Mouse (Mus musculus) embryonic facial prominence, embryonic 13.5 days (tissue): Measurements from ENCODE around the gene Limk2. TPM values are rescaled to one million over a fixed set of nuclear protein-coding genes. Genes with fewer than 3 reads are reported as not detected.

ENCODE experiments used
- ATAC-seq: fragments of 200-750 bp; cut with Nextera tagmentation; 2 replicates; pipeline ENCODE4 v1.8.0; 2017; ENCODE audit warnings: low read depth; ENCODE audit not compliant: insufficient number of reproducible peaks, insufficient read depth, low FRiP score, low TSS enrichment
- H3K27ac ChIP-seq: fragments of 300-500 bp; sonication (generic); 2 replicates; pipeline ENCODE4 v1.5.1; 2015; ENCODE audit warnings: moderate library complexity, mild to moderate bottlenecking, inconsistent platforms
- H3K27me3 ChIP-seq: fragments of 300-500 bp; sonication (generic); 2 replicates; pipeline ENCODE4 v1.6.1; 2015; ENCODE audit warnings: mild to moderate bottlenecking, inconsistent platforms
- H3K36me3 ChIP-seq: fragments of 300-500 bp; sonication (generic); 2 replicates; pipeline ENCODE4 v1.6.1; 2015; ENCODE audit warnings: mild to moderate bottlenecking, inconsistent platforms
- H3K4me1 ChIP-seq: fragments of 300-500 bp; sonication (generic); 2 replicates; pipeline ENCODE4 v1.6.1; 2015; ENCODE audit warnings: inconsistent platforms
- H3K4me2 ChIP-seq: fragments of 300-500 bp; sonication (generic); 2 replicates; pipeline ENCODE4 v1.6.1; 2015; ENCODE audit warnings: moderate library complexity, mild to moderate bottlenecking, inconsistent platforms
- H3K4me3 ChIP-seq: fragments of 300-500 bp; sonication (generic); 2 replicates; pipeline ENCODE4 v1.5.1; 2015; ENCODE audit warnings: mild to moderate bottlenecking, inconsistent platforms
- H3K9ac ChIP-seq: fragments of 300-500 bp; sonication (generic); 2 replicates; pipeline ENCODE4 v1.6.1; 2015; ENCODE audit warnings: mild to moderate bottlenecking, inconsistent platforms
- H3K9me3 ChIP-seq: fragments of 300-500 bp; sonication (generic); 2 replicates; pipeline ENCODE4 v1.6.1; 2016; ENCODE audit warnings: inconsistent platforms
- WGBS: fragments of 180-500 bp; shearing (Covaris S2); methylation state at CpG from one replicate; pipeline ENCODE4 v1.1.7; 2015; ENCODE audit warnings: mixed read lengths; 5-methylcytosine and 5-hydroxymethylcytosine counted together
- polyA plus RNA-seq: library from polyadenylated mRNA; unstranded; fragments of >200 nt; fragmentation: Nextera tagmentation; extraction: Ambion mirVana; gene quantifications from 2 replicates; pipeline ENCODE4 v1.2.1, GENCODE M21; 2015

Limk2 gene
- polyA plus RNA-seq, 1 experiment from 2014 or later, result 80.5 TPM

- Histone ChIP-seq H3K4me1 (peaks cover 16% of the 10 kb centered on the region), H3K9ac (peak overlapping the region; percentile 83), H3K4me2 (peak overlapping the region; percentile 82), H3K36me3 (0 out of 2 replicates have a peak, but pooled peaks cover 3% of the 10 kb centered on the region), H3K27ac (0 out of 2 replicates have a peak overlapping the region, but pooled peaks have one; percentile 11), H3K27me3 (no peaks in the 10 kb centered on the region), H3K4me3 (peak overlapping the region; percentile 76), H3K9me3 (no peaks in the 10 kb centered on the region)
- no peak for ATAC-seq
- WGBS, result 5% methylated on average over 34 of the region's 34 CpGs
These were observed 625 bp downstream of the Limk2 start for GRCm38 (mm10) chr11:3408131-3408996.

GRCm38 (mm10) chr11:3404287-3405047 is 4.5 kb downstream of the Limk2 start:
- H3K36me3 ChIP-seq, result 0 out of 2 replicates have a peak, but pooled peaks cover 3% of the 10 kb centered on the region
- H3K4me2 ChIP-seq, result no peak overlapping the region
- no peaks in the 10 kb centered on the region for H3K27me3 ChIP-seq
- H3K9ac ChIP-seq, result no peak overlapping the region
- H3K4me1 ChIP-seq, result peaks cover 16% of the 10 kb centered on the region
- 84% methylated on average over 7 of the region's 7 CpGs for WGBS
- H3K4me3 ChIP-seq, result no peak overlapping the region
- H3K27ac ChIP-seq, result no peak overlapping the region
- no peaks in the 10 kb centered on the region for H3K9me3 ChIP-seq
- no peak for ATAC-seq

GRCm38 (mm10) chr11:3403024-3403423 is 6.0 kb downstream of the Limk2 start:
- H3K27ac ChIP-seq, result no peak overlapping the region
- H3K4me2 ChIP-seq, result no peak overlapping the region
- 0 out of 2 replicates have a peak, but pooled peaks cover 3% of the 10 kb centered on the region for H3K36me3 ChIP-seq
- no peak overlapping the region for H3K4me3 ChIP-seq
- H3K4me1 ChIP-seq, result peaks cover 11% of the 10 kb centered on the region
- H3K9me3 ChIP-seq, result no peaks in the 10 kb centered on the region
- H3K27me3 ChIP-seq, result no peaks in the 10 kb centered on the region
- WGBS, result 82% methylated on average over 3 of the region's 3 CpGs
- no peak for ATAC-seq
- H3K9ac ChIP-seq, result no peak overlapping the region

- no peak overlapping the region for H3K4me2 ChIP-seq
These were observed 10.7 kb downstream of the Limk2 start for GRCm38 (mm10) chr11:3398318-3398717.

GRCm38 (mm10) chr11:3396562-3396961 is 12.4 kb downstream of the Limk2 start:
- Histone ChIP-seq H3K27me3 (no peaks in the 10 kb centered on the region), H3K4me3 (no peak overlapping the region), H3K4me1 (peaks cover 17% of the 10 kb centered on the region), H3K9me3 (no peaks in the 10 kb centered on the region), H3K4me2 (no peak overlapping the region), H3K36me3 (peaks cover 14% of the 10 kb centered on the region; the same call in 1 of the 2 replicates), H3K27ac (no peak overlapping the region), H3K9ac (no peak overlapping the region)
- 81% methylated on average over 8 of the region's 8 CpGs for WGBS
- ATAC-seq, result no peak

More at GRCm38 (mm10) chr11:3398318-3398717, 10.7 kb downstream of the Limk2 start:
- Histone ChIP-seq H3K4me3 (no peak overlapping the region), H3K4me1 (peaks cover 12% of the 10 kb centered on the region), H3K9ac (no peak overlapping the region), H3K36me3 (peaks cover 10% of the 10 kb centered on the region; the same call in 1 of the 2 replicates), H3K27me3 (no peaks in the 10 kb centered on the region), H3K9me3 (no peaks in the 10 kb centered on the region), H3K27ac (no peak overlapping the region)
- ATAC-seq, result no peak
- 82% methylated on average over 1 of the region's 1 CpGs for WGBS

GRCm38 (mm10) chr11:3396091-3396490 is 12.9 kb downstream of the Limk2 start:
- H3K4me1 ChIP-seq, result peaks cover 17% of the 10 kb centered on the region
- H3K4me2 ChIP-seq, result no peak overlapping the region
- 90% methylated on average over 3 of the region's 3 CpGs for WGBS
- no peaks in the 10 kb centered on the region for H3K9me3 ChIP-seq
- H3K4me3 ChIP-seq, result no peak overlapping the region
- peaks cover 18% of the 10 kb centered on the region; the same call in 1 of the 2 replicates for H3K36me3 ChIP-seq
- no peaks in the 10 kb centered on the region for H3K27me3 ChIP-seq
- H3K9ac ChIP-seq, result no peak overlapping the region
- ATAC-seq, result no peak
- no peak overlapping the region for H3K27ac ChIP-seq

DNA sequence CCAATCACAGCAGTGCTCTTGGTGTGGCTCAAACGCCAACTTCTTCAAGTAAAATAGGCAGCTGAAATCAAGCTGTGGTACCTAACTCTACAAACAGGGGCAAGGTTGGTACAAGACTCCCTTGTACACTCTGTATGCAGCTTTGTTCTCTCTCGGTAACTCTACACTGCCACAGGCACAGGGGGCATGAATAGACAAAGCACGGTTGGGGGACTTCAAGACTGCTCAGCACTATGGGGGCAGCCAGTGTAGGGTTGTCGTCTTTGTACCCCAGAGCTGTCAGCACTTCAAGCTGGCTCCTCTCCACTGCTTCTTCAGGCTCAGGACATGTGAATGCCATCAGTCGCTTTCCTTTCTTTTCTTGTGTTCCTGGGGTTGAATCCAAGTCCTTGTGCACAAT is 14.5 kb downstream of the Limk2 start:
- Histone ChIP-seq H3K4me1 (peaks cover 17% of the 10 kb centered on the region), H3K36me3 (peaks cover 20% of the 10 kb centered on the region; the same call in 1 of the 2 replicates), H3K9ac (no peak overlapping the region), H3K27ac (peak overlapping the region; percentile 52), H3K4me2 (no peak overlapping the region), H3K4me3 (no peak overlapping the region), H3K27me3 (no peaks in the 10 kb centered on the region), H3K9me3 (no peaks in the 10 kb centered on the region)
- WGBS, result 29% methylated on average over 5 of the region's 5 CpGs
- ATAC-seq, result no peak

GRCm38 (mm10) chr11:3392526-3392925 is 16.5 kb downstream of the Limk2 start:
- ATAC-seq, result no peak
- WGBS, result 78% methylated on average over 8 of the region's 8 CpGs

GRCm38 (mm10) chr11:3390789-3391188 is 18.2 kb downstream of the Limk2 start:
- H3K9me3 ChIP-seq, result no peaks in the 10 kb centered on the region
- no peak overlapping the region for H3K27ac ChIP-seq
- H3K27me3 ChIP-seq, result no peaks in the 10 kb centered on the region
- H3K4me1 ChIP-seq, result peaks cover 20% of the 10 kb centered on the region
- no peak overlapping the region for H3K9ac ChIP-seq
- no peak overlapping the region for H3K4me2 ChIP-seq
- no peak for ATAC-seq
- no peak overlapping the region for H3K4me3 ChIP-seq
- 85% methylated on average over 5 of the region's 5 CpGs for WGBS
- H3K36me3 ChIP-seq, result peaks cover 21% of the 10 kb centered on the region

More at GRCm38 (mm10) chr11:3392526-3392925, 16.5 kb downstream of the Limk2 start:
- Histone ChIP-seq H3K4me1 (peaks cover 17% of the 10 kb centered on the region), H3K27me3 (no peaks in the 10 kb centered on the region), H3K9ac (no peak overlapping the region), H3K27ac (no peak overlapping the region), H3K36me3 (peaks cover 25% of the 10 kb centered on the region), H3K9me3 (no peaks in the 10 kb centered on the region), H3K4me2 (no peak overlapping the region), H3K4me3 (no peak overlapping the region)

DNA sequence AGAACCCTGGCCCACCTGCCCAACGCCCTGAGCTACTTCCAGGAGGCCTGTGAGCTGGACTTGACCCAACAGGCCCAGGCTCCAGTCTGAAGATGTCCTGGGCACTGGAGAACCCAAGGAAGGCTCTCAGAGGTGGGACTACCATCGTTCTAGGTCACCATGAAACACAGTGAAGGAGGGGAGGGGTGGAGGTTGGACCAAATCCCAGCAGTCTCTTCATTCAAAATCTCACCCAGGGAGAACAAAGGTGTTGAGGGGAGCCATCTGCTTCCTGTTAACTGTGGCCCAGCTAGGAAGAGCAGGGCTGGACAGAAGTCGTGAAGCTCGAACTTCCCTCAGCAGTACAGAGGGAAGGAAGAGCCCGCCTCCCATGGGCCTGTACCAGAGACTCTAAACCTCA is 19.0 kb downstream of the Limk2 start:
- Histone ChIP-seq H3K9ac (no peak overlapping the region), H3K27me3 (no peaks in the 10 kb centered on the region), H3K27ac (no peak overlapping the region), H3K4me2 (no peak overlapping the region), H3K9me3 (no peaks in the 10 kb centered on the region), H3K4me1 (peaks cover 20% of the 10 kb centered on the region), H3K4me3 (no peak overlapping the region), H3K36me3 (peaks cover 15% of the 10 kb centered on the region)
- no peak for ATAC-seq
- WGBS, result 50% methylated on average over 5 of the region's 5 CpGs

DNA sequence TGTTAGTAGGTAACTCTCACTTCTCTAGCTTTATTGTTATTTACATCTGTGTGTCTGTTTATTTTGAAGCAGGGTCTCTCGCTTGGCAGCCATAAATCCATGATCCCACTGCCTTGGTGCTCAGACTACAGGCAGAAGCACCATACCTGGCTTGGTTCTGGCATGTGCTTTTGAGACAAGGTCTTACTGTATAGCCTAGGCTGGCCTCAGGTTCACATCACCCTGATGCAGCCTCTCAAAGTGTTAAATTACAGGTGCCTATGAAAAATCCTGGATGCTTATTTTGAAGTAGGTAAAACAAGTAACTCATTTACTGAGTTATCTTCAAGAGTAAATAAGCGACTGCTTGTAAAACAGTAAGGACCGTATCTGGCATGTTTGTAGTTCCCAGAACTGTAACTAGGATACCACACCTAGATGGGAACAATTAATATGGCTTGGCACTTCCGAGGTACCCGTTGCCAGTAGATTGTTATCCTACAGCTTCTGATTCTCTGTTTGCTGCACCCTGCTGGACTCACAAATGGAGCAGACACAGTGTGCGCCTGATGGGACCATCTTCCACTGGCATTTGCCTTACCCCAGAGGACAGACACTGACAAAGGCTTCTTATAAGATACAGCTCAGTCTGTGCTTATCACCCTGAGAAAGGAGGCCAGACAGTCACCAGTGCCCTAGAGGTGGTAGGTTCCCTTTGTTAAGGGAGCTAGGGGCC is 21.4 kb downstream of the Limk2 start:
- Histone ChIP-seq H3K27ac (no peak overlapping the region), H3K4me1 (peaks cover 6% of the 10 kb centered on the region; the same call in 1 of the 2 replicates), H3K4me3 (no peak overlapping the region), H3K9ac (no peak overlapping the region), H3K9me3 (0 out of 2 replicates have a peak, but pooled peaks cover 2% of the 10 kb centered on the region), H3K4me2 (no peak overlapping the region), H3K36me3 (peaks cover 30% of the 10 kb centered on the region), H3K27me3 (no peaks in the 10 kb centered on the region)
- WGBS, result 86% methylated on average over 6 of the region's 6 CpGs
- ATAC-seq, result no peak
